Mouse (Mus musculus): ENCODE measurements around the gene Srsf3. TPM values are rescaled to one million over a fixed set of nuclear protein-coding genes. Genes with fewer than 3 reads are reported as not detected.
A peak's percentile ranks its signal among the peaks of the same experiment; 100 is the strongest.

The Srsf3 gene
- polyA plus RNA-seq, 1 experiment from 2014 or later, result 784 TPM

DNA sequence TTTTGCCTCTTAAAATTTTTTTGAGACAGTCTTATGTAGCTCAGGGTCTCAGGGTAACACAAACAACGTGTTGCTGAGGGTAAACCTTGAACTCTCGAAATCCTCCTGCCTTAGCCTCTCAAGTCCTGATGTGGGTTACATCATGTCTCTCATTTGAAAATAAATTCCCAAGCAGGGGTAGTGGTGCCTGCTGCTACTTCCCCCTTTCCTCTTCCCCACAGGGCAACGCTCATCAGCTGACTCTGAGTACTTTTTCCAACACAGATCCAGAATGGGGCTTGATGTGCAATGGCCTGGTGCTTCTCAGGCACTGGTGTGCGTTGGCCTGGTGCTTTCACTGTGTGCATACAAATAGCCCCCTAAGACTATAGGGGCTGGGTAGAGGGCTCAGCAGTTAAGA lies 23.2 kb upstream of the Srsf3 start:
- WGBS, result 88% methylated on average over 4 of the region's 4 CpGs
- Histone ChIP-seq H3K4me1 (ENCODE audit: control insufficient read depth, insufficient read depth, low read length) (peaks cover 3% of the 10 kb centered on the region; the same call in 1 of the 2 replicates), H3K36me3 (ENCODE audit: control insufficient read depth, insufficient read depth, low read length) (no peaks in the 10 kb centered on the region), H3K27me3 (ENCODE audit: control insufficient read depth, insufficient read depth, low read length) (no peaks in the 10 kb centered on the region), H3K27ac (ENCODE audit: low read depth, low read length) (no peak overlapping the region), H3K4me2 (ENCODE audit: low read depth) (no peak overlapping the region), H3K4me3 (ENCODE audit: low read depth, low read length) (no peak overlapping the region), H3K9ac (ENCODE audit: low read length) (no peak overlapping the region), H3K9me3 (ENCODE audit: control insufficient read depth, low read length) (no peaks in the 10 kb centered on the region)
- DNase-seq (ENCODE audit: low spot score) (no peak), ATAC-seq (ENCODE audit: insufficient read depth, low FRiP score, low TSS enrichment) (no peak)

DNA sequence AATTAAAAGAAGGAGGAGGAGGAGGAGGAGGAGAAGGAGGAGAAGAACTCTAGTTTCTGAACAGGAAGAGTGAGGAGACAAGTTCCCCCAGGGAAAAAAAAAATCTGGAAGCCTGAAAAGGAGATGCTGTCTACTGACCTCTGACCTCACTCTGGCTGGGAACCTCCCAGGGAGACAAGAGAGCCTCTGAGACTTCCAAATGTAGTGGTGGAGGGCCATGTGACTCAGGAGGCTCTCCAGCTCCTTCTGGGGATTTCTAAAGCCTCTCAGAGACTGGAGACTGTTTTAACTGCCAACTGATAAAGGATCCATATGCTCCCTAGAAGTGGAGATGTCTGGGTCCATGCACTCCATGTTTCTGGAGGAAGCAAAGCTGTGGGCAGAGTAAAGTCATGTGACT lies 18.2 kb upstream of the Srsf3 start:
- Histone ChIP-seq H3K27me3 (ENCODE audit: control insufficient read depth, insufficient read depth, low read length) (no peaks in the 10 kb centered on the region), H3K4me1 (ENCODE audit: control insufficient read depth, insufficient read depth, low read length) (no peaks in the 10 kb centered on the region), H3K9me3 (ENCODE audit: control insufficient read depth, low read length) (no peaks in the 10 kb centered on the region), H3K4me3 (ENCODE audit: low read depth, low read length) (no peak overlapping the region), H3K36me3 (ENCODE audit: control insufficient read depth, insufficient read depth, low read length) (no peaks in the 10 kb centered on the region), H3K9ac (ENCODE audit: low read length) (no peak overlapping the region), H3K4me2 (ENCODE audit: low read depth) (no peak overlapping the region), H3K27ac (ENCODE audit: low read depth, low read length) (no peak overlapping the region)
- ATAC-seq (ENCODE audit: insufficient read depth, low FRiP score, low TSS enrichment) (no peak), DNase-seq (ENCODE audit: low spot score) (no peak)

DNA sequence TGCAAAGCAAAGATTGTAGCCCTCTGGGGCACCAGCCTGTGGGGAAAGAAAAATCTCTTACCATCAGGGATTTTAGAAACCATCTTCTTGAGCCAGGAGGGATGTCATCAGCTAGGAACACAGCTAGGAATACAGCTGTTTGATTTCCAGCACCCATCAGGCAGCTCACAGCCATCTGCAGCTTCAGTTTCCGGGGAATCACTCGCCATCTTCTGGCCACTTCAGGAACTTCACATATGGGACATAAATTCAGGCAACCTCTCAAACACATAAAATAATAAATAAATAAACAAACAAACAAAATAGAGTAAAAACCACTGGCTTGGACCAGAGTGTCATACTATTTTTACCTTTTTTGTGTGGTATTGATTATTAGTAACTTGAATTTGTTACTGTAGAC lies 16.8 kb upstream of the Srsf3 start:
- H3K36me3 ChIP-seq (ENCODE audit: control insufficient read depth, insufficient read depth, low read length), result no peaks in the 10 kb centered on the region
- no peaks in the 10 kb centered on the region for H3K27me3 ChIP-seq (ENCODE audit: control insufficient read depth, insufficient read depth, low read length)
- no peaks in the 10 kb centered on the region for H3K9me3 ChIP-seq (ENCODE audit: control insufficient read depth, low read length)
- DNase-seq (ENCODE audit: low spot score), result peak; percentile 48
- no peak for ATAC-seq (ENCODE audit: insufficient read depth, low FRiP score, low TSS enrichment)
- H3K4me3 ChIP-seq (ENCODE audit: low read depth, low read length), result no peak overlapping the region
- H3K4me2 ChIP-seq (ENCODE audit: low read depth), result no peak overlapping the region
- H3K4me1 ChIP-seq (ENCODE audit: control insufficient read depth, insufficient read depth, low read length), result no peaks in the 10 kb centered on the region
- H3K9ac ChIP-seq (ENCODE audit: low read length), result no peak overlapping the region
- WGBS, result 16% methylated on average over 2 of the region's 2 CpGs
- no peak overlapping the region for H3K27ac ChIP-seq (ENCODE audit: low read depth, low read length)

DNA sequence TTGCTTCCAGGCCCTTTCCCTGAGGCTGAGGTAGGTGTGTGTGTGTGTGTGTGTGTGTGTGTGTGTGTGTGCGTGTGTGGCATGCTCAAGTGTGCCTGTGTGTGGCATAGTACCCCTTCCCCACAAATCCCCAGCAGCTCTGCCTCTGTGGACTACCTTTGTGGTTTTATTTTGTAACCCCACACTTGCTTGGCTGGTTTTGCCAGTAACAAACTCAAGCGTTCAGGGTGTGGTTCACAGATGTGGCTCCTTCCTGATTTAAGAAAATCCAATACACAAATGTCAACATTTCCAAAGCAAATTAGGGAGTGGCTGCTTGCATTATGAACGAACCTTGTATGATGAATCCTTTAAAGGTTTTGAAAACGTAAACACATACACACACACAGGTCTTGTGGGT lies 15.7 kb upstream of the Srsf3 start:
- DNase-seq (ENCODE audit: low spot score) (no peak), ATAC-seq (ENCODE audit: insufficient read depth, low FRiP score, low TSS enrichment) (no peak)
- no peak overlapping the region for H3K9ac ChIP-seq (ENCODE audit: low read length)
- no peaks in the 10 kb centered on the region for H3K36me3 ChIP-seq (ENCODE audit: control insufficient read depth, insufficient read depth, low read length)
- WGBS, result 86% methylated on average over 4 of the region's 4 CpGs
- no peaks in the 10 kb centered on the region for H3K27me3 ChIP-seq (ENCODE audit: control insufficient read depth, insufficient read depth, low read length)
- no peak overlapping the region for H3K4me2 ChIP-seq (ENCODE audit: low read depth)
- H3K4me1 ChIP-seq (ENCODE audit: control insufficient read depth, insufficient read depth, low read length), result no peaks in the 10 kb centered on the region
- H3K9me3 ChIP-seq (ENCODE audit: control insufficient read depth, low read length), result no peaks in the 10 kb centered on the region
- no peak overlapping the region for H3K4me3 ChIP-seq (ENCODE audit: low read depth, low read length)
- no peak overlapping the region for H3K27ac ChIP-seq (ENCODE audit: low read depth, low read length)

DNA sequence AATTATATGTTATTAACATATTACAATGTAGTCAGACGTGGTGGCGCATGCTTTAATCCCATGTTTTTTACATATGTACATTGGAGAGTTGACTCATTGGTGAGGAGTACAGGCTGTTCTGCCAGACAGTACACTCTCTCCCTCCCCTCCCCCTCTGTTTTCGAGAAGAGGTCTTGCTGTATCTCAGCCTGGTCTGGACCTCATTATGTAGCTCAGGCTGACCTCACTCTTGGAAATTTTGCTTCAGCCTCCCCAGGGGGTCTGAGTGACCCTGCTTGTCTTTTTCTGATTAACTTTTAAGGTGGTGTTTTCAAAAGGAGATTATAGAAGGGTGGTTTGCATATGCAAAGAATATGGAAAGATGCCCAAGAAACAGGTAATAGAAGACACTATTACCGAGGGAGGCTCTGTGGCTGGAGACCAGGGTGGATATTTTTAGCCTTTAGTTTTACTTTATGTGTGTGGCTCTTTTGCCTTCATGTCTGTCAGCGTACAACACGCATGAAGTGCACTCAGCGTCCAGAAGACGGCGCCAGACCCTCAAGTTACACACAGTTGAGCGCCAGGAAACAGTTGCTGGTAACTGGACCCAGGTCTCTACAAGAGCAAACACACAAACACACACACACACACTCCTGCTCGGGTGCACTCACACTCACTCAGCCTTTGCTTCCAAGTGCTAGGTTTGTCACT lies 14.0 kb upstream of the Srsf3 start:
- Histone ChIP-seq H3K4me1 (ENCODE audit: control insufficient read depth, insufficient read depth, low read length) (no peaks in the 10 kb centered on the region), H3K4me2 (ENCODE audit: low read depth) (no peak overlapping the region), H3K4me3 (ENCODE audit: low read depth, low read length) (no peak overlapping the region), H3K9ac (ENCODE audit: low read length) (no peak overlapping the region), H3K9me3 (ENCODE audit: control insufficient read depth, low read length) (no peaks in the 10 kb centered on the region), H3K27ac (ENCODE audit: low read depth, low read length) (no peak overlapping the region), H3K27me3 (ENCODE audit: control insufficient read depth, insufficient read depth, low read length) (no peaks in the 10 kb centered on the region), H3K36me3 (ENCODE audit: control insufficient read depth, insufficient read depth, low read length) (no peaks in the 10 kb centered on the region)
- WGBS, result 52% methylated on average over 11 of the region's 11 CpGs
- no peak for ATAC-seq (ENCODE audit: insufficient read depth, low FRiP score, low TSS enrichment)
- peak; percentile 38 for DNase-seq (ENCODE audit: low spot score)

DNA sequence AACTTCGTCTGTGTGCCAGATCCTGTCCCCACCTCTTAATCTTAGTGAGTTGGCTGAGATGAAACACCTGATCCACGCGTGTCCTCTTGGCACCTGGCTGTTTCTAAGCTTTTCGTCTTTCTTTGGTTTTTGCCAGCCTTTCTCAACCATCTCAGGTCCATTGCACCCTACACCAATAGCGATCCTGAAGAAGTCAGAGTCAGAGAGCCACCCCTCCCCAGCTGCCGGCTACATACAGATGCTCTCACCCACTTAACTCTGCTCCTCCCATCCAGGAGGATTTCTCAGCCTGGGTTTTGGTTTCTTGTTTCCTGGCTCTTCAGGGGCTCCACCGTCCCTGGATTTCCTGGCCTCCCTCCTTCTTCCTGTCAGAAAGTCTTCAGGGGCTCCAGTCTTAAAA lies 13.0 kb upstream of the Srsf3 start:
- ATAC-seq (ENCODE audit: insufficient read depth, low FRiP score, low TSS enrichment), result no peak
- no peaks in the 10 kb centered on the region for H3K36me3 ChIP-seq (ENCODE audit: control insufficient read depth, insufficient read depth, low read length)
- H3K4me1 ChIP-seq (ENCODE audit: control insufficient read depth, insufficient read depth, low read length), result no peaks in the 10 kb centered on the region
- no peak overlapping the region for H3K27ac ChIP-seq (ENCODE audit: low read depth, low read length)
- no peak overlapping the region for H3K4me3 ChIP-seq (ENCODE audit: low read depth, low read length)
- H3K9me3 ChIP-seq (ENCODE audit: control insufficient read depth, low read length), result no peaks in the 10 kb centered on the region
- H3K9ac ChIP-seq (ENCODE audit: low read length), result no peak overlapping the region
- DNase-seq (ENCODE audit: low spot score), result no peak
- no peak overlapping the region for H3K4me2 ChIP-seq (ENCODE audit: low read depth)
- 81% methylated on average over 7 of the region's 7 CpGs for WGBS
- no peaks in the 10 kb centered on the region for H3K27me3 ChIP-seq (ENCODE audit: control insufficient read depth, insufficient read depth, low read length)

DNA sequence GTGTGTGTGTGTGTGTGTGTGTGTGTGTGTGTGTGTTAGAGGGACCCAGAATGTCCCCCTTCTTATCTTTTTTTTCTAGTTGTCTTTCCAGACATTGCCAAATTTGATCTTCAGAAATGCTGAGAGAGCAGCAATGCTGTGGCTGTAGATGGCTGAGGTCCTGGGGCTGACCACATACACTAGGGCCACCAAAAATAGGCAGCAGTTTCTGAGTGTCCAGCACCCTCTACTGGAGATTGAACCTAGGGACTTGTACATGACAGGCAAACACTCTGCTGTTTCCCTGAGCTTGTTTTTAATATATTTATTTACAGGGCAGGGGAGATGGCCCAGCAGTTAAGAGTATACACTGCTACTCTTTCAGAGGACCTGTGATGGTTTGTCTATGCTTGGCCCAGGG lies 12.0 kb upstream of the Srsf3 start:
- no peaks in the 10 kb centered on the region for H3K4me1 ChIP-seq (ENCODE audit: control insufficient read depth, insufficient read depth, low read length)
- H3K9me3 ChIP-seq (ENCODE audit: control insufficient read depth, low read length), result no peaks in the 10 kb centered on the region
- DNase-seq (ENCODE audit: low spot score) (no peak), ATAC-seq (ENCODE audit: insufficient read depth, low FRiP score, low TSS enrichment) (no peak)
- no peaks in the 10 kb centered on the region for H3K36me3 ChIP-seq (ENCODE audit: control insufficient read depth, insufficient read depth, low read length)
- H3K27me3 ChIP-seq (ENCODE audit: control insufficient read depth, insufficient read depth, low read length), result no peaks in the 10 kb centered on the region
- H3K4me2 ChIP-seq (ENCODE audit: low read depth), result no peak overlapping the region
- no peak overlapping the region for H3K9ac ChIP-seq (ENCODE audit: low read length)
- H3K27ac ChIP-seq (ENCODE audit: low read depth, low read length), result no peak overlapping the region
- H3K4me3 ChIP-seq (ENCODE audit: low read depth, low read length), result no peak overlapping the region

DNA sequence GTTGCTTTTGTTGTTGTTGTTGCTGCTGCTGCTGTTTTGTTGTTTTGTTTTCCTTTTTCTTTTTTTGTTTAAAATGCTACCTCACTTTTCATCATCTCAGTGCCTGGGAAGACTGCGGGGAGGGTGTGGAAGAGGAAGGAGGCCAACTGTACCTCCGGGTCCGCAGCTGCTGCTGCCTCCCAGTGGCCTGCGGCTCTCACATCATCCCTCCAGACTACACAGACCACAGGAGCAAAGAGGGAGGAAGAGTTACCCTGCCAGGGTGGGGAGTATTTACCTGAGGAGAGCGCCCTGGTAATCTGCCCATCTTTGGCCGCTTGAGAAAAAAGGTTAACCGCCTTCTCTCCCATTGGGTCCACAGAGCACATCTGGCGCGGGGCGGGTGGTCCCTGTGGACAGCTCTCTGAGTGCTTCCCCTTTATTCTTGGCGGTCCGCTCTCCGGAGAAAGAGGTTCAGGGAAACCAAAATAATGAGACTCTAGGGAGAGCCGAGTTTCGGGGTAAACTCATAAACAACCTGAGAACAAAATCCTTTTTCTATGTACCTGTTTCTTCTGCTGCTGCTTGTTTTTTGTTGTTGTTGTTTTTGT lies 10.1 kb upstream of the Srsf3 start:
- WGBS, result 34% methylated on average over 15 of the region's 15 CpGs
- Histone ChIP-seq H3K4me1 (ENCODE audit: control insufficient read depth, insufficient read depth, low read length) (no peaks in the 10 kb centered on the region; the same call in 1 of the 2 replicates), H3K4me3 (ENCODE audit: low read depth, low read length) (no peak overlapping the region), H3K4me2 (ENCODE audit: low read depth) (no peak overlapping the region), H3K36me3 (ENCODE audit: control insufficient read depth, insufficient read depth, low read length) (no peaks in the 10 kb centered on the region), H3K9ac (ENCODE audit: low read length) (no peak overlapping the region), H3K27me3 (ENCODE audit: control insufficient read depth, insufficient read depth, low read length) (no peaks in the 10 kb centered on the region), H3K27ac (ENCODE audit: low read depth, low read length) (no peak overlapping the region), H3K9me3 (ENCODE audit: control insufficient read depth, low read length) (no peaks in the 10 kb centered on the region)
- ATAC-seq (ENCODE audit: insufficient read depth, low FRiP score, low TSS enrichment), result no peak
- DNase-seq (ENCODE audit: low spot score), result no peak

DNA sequence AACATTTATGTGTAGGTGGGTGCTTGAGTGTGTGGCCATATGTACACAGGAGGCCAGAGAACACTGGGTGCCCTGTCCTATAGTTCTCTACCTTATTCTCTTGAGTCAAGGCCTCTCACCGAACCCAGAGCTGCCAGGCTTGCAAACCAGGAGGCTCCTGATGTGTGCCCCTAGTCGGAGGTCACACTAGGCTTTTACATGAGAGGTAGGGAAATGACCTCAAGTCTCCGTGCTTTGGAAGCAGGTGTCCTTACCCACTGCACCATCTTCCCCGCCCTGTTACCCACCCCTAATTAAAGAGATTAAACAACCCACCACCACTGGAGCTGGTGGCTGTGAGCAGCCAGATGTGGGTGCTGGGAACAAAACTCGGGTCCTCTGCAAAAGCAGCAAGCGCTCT lies 9.1 kb upstream of the Srsf3 start:
- DNase-seq (ENCODE audit: low spot score), result no peak
- no peak overlapping the region for H3K4me3 ChIP-seq (ENCODE audit: low read depth, low read length)
- H3K9me3 ChIP-seq (ENCODE audit: control insufficient read depth, low read length), result no peaks in the 10 kb centered on the region
- no peaks in the 10 kb centered on the region; the same call in 1 of the 2 replicates for H3K4me1 ChIP-seq (ENCODE audit: control insufficient read depth, insufficient read depth, low read length)
- H3K27me3 ChIP-seq (ENCODE audit: control insufficient read depth, insufficient read depth, low read length), result no peaks in the 10 kb centered on the region
- no peaks in the 10 kb centered on the region for H3K36me3 ChIP-seq (ENCODE audit: control insufficient read depth, insufficient read depth, low read length)
- no peak overlapping the region for H3K9ac ChIP-seq (ENCODE audit: low read length)
- H3K4me2 ChIP-seq (ENCODE audit: low read depth), result no peak overlapping the region
- no peak for ATAC-seq (ENCODE audit: insufficient read depth, low FRiP score, low TSS enrichment)
- H3K27ac ChIP-seq (ENCODE audit: low read depth, low read length), result no peak overlapping the region
- WGBS, result 90% methylated on average over 6 of the region's 6 CpGs

Measured in neural tube, embryonic 11.5 days (tissue).